Mouse (Mus musculus): Measurements from ENCODE around the gene Slc15a3.

DNA sequence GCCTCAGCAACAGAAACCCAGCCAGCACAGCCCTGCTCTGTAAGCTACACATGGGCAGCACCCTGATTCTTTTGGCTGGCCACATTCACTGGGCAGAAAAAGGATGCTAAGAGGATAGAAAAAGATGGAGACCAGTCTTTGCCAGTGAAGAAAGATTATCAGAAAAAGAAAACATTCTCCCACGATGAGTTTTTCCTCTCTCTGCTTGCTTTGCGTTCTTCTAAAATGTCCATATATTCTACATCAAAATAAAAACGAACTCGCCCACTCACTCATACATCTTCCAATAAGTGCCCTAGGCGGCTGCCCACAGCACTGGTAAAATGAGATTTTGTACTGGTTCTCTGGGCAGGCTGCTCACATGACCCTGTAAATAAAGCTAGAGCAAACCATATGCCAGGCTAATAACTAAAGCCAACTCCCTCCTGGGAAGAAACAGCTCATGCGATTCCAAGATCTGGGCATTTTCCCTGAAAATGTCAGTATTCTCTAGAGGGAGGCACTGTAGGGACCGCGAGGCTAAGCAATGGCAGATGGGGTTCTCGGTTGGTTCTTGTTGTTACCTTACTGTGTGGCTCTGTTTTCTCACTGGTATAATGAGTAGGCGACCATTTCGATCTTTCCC lies 33.8 kb upstream of the Slc15a3 start:
- TF ChIP-seq CTCF (IDR thresholded peaks at IDR 0.05; ENCODE audit: insufficient read depth, low read length), result no peak
- no peak for TF ChIP-seq POLR2A (IDR thresholded peaks at IDR 0.05; ENCODE audit: borderline replicate concordance, extremely low read depth, low read depth, low read length)
